Mouse (Mus musculus) heart, embryonic 11.5 days (tissue): ENCODE results near the gene Cited4. TPM values are rescaled to one million over a fixed set of nuclear protein-coding genes. Genes with fewer than 3 reads are reported as not detected.

ENCODE experiments used
- ATAC-seq: fragments of 200-750 bp; cut with Nextera tagmentation; replicated peaks from 2 replicates; pipeline ENCODE4 v1.8.0; 2017; ENCODE audit warnings: moderate library complexity; ENCODE audit not compliant: insufficient number of reproducible peaks, low FRiP score, low TSS enrichment
- H3K27ac ChIP-seq: fragments of 300-500 bp; sonication (generic); 2 replicates; pipeline ENCODE4 v1.5.1; 2014; ENCODE audit warnings: mild to moderate bottlenecking, low read depth, low read length
- H3K27me3 ChIP-seq: fragments of 300-500 bp; sonication (generic); 2 replicates; pipeline ENCODE4 v1.6.1; 2014; ENCODE audit warnings: mild to moderate bottlenecking, low read length, mixed read lengths; ENCODE audit not compliant: control insufficient read depth, insufficient read depth
- H3K36me3 ChIP-seq: fragments of 300-500 bp; sonication (generic); 2 replicates; pipeline ENCODE4 v1.6.1; 2014; ENCODE audit warnings: mild to moderate bottlenecking, low read length, moderate library complexity, mixed read lengths; ENCODE audit not compliant: control insufficient read depth, insufficient read depth
- H3K4me1 ChIP-seq: fragments of 300-500 bp; sonication (generic); 2 replicates; pipeline ENCODE4 v1.6.1; 2014; ENCODE audit warnings: low read length; ENCODE audit not compliant: control insufficient read depth, insufficient read depth
- H3K4me2 ChIP-seq: fragments of 300-500 bp; sonication (generic); 2 replicates; pipeline ENCODE4 v1.6.1; 2014; ENCODE audit warnings: mild to moderate bottlenecking, moderate library complexity
- H3K4me3 ChIP-seq: fragments of 300-500 bp; sonication (generic); 2 replicates; pipeline ENCODE4 v1.5.1; 2014; ENCODE audit warnings: low read depth, low read length
- H3K9ac ChIP-seq: fragments of 300-500 bp; sonication (generic); 2 replicates; pipeline ENCODE4 v1.6.1; 2014; ENCODE audit warnings: mild to moderate bottlenecking, low read depth, low read length, moderate library complexity
- H3K9me3 ChIP-seq: fragments of 300-500 bp; sonication (generic); replicated peaks from 2 replicates; pipeline ENCODE4 v1.6.1; 2016; ENCODE audit warnings: low read length; ENCODE audit not compliant: control insufficient read depth
- WGBS: fragments of 180-500 bp; shearing (Covaris S2); extraction: QIAGEN DNeasy Blood & Tissue Kit; methylation state at CpG from one replicate; pipeline ENCODE4 v1.1.7; 2014; ENCODE audit not compliant: insufficient replicate concordance; 5-methylcytosine and 5-hydroxymethylcytosine counted together
- polyA plus RNA-seq: library from polyadenylated mRNA; unstranded; fragments of >200 nt; fragmentation: Nextera tagmentation; extraction: Ambion mirVana; gene quantifications from 2 replicates; pipeline ENCODE4 v1.2.1, GENCODE M21; 2014

Cited4 gene
- polyA plus RNA-seq: 37.5 and 44.9 TPM in 2 replicates

DNA sequence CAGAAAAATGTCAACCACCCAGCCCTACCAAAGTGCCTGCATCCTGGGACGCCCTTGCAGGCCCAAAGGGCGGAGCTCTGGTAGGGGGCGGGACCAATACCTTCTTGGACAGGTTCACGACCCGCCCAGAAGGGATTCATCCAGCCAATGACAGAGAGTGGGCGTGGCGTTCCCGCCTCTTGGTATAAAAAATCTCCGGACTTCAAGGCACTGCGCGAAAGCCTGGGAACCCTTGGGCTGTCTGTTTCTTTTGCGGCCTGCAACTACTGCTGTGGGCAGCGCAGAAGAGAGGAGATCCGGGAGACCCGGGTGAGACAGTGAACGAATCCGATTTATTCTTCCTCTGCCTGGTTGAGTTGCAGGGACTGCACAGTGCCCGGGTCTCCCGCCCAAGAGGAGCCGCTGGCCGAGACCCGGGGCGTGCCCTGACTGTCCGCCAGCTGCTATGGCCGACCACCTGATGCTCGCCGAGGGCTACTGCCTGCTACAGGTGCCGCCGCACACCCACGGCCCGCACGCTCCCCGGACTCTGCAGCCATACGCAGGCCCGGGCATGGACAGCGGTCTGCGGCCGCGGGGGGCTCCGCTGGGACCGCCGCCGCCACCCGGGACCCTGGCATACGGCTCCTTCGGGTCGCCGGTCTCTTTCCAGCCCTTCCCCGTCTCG, at the start of gene Cited4:
TSS of gene Cited4 (plus strand) at position 215 of the 667 bp plus-strand sequence.
- peak within 1 kb of the TSS; percentile 71 for H3K4me3 ChIP-seq
- H3K9me3 ChIP-seq: no peaks in the 10 kb centered on the region
- H3K4me1 ChIP-seq: peaks cover 19% of the 10 kb centered on the region
- peak within 1 kb of the TSS; percentile 90 for H3K9ac ChIP-seq
- no peaks in the 10 kb centered on the region for H3K27me3 ChIP-seq
- H3K27ac ChIP-seq: peak within 1 kb of the TSS; percentile 91
- peak within 1 kb of the TSS; percentile 98 for H3K4me2 ChIP-seq
- peak; percentile 87 for ATAC-seq
- no peaks in the 10 kb centered on the region for H3K36me3 ChIP-seq
- WGBS: under 1% methylated on average over 50 of the region's 50 CpGs

DNA sequence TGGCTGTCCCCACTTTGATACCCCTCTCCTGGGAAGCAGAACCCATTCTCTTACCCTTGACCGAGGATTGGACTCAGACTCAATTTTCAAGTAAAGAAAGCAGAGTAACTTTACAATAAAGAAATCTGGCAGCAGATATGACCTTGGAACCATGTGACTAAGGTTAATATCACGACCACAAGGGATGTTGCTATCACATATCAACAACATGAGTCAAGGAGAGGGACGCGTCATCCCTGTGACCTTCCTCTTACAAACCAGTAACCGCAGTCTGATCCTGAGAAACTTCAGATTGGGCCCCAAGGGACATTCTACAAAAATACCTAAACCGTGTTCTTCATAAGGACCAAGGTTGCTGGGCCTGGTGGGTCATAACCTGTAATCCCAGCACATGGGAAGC, 38.6 kb upstream of the Cited4 start:
- WGBS: 76% methylated on average over 6 of the region's 6 CpGs

DNA sequence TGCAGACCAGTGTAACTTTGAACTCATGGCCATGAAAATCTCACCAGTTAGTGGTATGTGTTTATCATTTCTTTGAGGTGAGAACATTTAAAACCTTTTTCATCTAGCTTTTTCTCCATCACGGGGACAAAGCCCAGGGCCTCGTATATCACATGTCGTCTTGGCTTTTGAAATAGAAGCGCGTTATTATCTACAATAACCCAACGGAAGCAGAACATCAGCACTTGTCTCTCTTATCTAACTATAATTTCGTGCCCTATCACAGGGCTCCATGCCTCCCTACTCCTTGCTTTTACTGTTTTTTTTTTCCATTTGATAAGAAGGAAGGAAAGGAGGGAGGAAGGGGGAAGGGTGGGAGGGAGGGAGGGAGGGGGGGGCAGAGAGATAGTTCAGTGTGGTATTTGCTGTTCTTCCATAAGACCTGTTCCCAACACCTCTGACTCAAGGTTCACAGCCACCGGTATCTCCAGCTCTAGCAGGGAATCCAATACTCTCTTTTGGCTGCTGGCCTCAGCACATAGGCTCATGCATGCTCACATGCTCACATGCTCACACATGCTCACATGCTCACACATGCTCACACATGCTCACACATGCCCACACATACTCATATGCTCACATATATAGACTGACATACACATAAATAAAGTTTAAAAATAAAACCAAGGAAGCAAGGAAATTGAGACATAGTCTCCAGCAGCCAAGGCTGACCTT, 36.0 kb upstream of the Cited4 start:
- Histone ChIP-seq H3K4me2 (no peak overlapping the region), H3K27me3 (no peaks in the 10 kb centered on the region), H3K9me3 (no peaks in the 10 kb centered on the region), H3K36me3 (no peaks in the 10 kb centered on the region), H3K27ac (peak overlapping the region; percentile 25; the same call in 1 of the 2 replicates), H3K4me1 (peaks cover 10% of the 10 kb centered on the region), H3K9ac (no peak overlapping the region), H3K4me3 (no peak overlapping the region)
- 28% methylated on average over 8 of the region's 8 CpGs for WGBS
- ATAC-seq: 0 out of 2 replicates have a peak, but pooled peaks have one; percentile 31

More for the DNA sequence above, 38.6 kb upstream of the Cited4 start:
- H3K27me3 ChIP-seq: no peaks in the 10 kb centered on the region
- H3K36me3 ChIP-seq: no peaks in the 10 kb centered on the region
- H3K4me3 ChIP-seq: no peak overlapping the region
- ATAC-seq: no peak
- no peak overlapping the region for H3K4me2 ChIP-seq
- peaks cover 10% of the 10 kb centered on the region for H3K4me1 ChIP-seq
- no peaks in the 10 kb centered on the region for H3K9me3 ChIP-seq
- no peak overlapping the region for H3K27ac ChIP-seq
- no peak overlapping the region for H3K9ac ChIP-seq

DNA sequence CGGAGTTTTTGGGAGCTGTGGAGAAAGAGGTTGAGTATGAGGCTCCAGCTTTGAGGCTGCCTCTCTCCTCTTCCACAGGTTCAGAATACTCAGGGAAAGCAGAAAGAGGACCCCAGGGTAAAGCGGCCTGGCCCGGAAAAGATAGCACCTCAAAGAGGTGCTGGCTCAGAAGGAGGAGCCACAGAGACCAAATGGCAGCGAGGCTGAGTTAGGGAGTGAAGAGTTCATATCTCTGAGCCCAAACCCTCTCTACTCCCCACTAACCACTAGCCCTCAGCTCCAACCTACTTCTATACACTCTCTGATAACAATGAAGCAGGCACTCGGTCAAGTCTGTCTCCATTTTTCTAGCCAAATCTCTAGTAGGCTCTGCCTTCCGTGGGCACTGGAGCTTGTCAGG, 34.5 kb upstream of the Cited4 start:
- Histone ChIP-seq H3K4me1 (peaks cover 10% of the 10 kb centered on the region), H3K4me3 (no peak overlapping the region), H3K4me2 (no peak overlapping the region), H3K36me3 (no peaks in the 10 kb centered on the region), H3K9ac (no peak overlapping the region), H3K27ac (peak overlapping the region; percentile 70), H3K27me3 (no peaks in the 10 kb centered on the region), H3K9me3 (no peaks in the 10 kb centered on the region)
- peak; percentile 81; the same call in 1 of the 2 replicates for ATAC-seq
- 42% methylated on average over 6 of the region's 6 CpGs for WGBS

DNA sequence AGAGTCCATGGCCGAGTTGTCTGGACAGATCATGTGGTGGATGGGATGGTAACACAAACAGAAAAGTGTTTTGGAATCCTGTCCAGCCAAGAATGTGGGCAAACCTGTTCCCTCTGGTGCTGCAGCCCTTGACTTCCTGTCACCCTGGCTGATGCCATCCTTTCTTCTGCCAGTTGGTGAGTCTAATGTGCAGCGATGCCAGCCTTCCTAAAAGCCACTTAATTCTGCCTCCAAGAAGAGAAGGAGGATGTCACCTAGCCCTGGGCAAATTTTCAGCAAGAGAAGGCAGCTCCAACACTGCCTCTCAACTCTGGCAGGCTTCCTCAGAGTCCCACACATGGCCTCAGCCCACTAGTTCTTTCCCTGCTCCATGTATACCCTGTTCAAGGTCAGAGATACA, 31.0 kb upstream of the Cited4 start:
- Histone ChIP-seq H3K27ac (no peak overlapping the region), H3K27me3 (no peaks in the 10 kb centered on the region), H3K4me3 (no peak overlapping the region), H3K4me1 (peaks cover 6% of the 10 kb centered on the region), H3K9me3 (no peaks in the 10 kb centered on the region), H3K4me2 (no peak overlapping the region), H3K36me3 (no peaks in the 10 kb centered on the region), H3K9ac (no peak overlapping the region)
- ATAC-seq: no peak
- WGBS: 78% methylated on average over 2 of the region's 2 CpGs

GRCm38 (mm10) chr4:120641946-120642345, 24.4 kb upstream of the Cited4 start:
- no peak for ATAC-seq
- Histone ChIP-seq H3K4me3 (no peak overlapping the region), H3K27ac (no peak overlapping the region), H3K36me3 (no peaks in the 10 kb centered on the region), H3K4me2 (no peak overlapping the region), H3K4me1 (no peaks in the 10 kb centered on the region), H3K9me3 (no peaks in the 10 kb centered on the region), H3K9ac (no peak overlapping the region), H3K27me3 (no peaks in the 10 kb centered on the region)
- 85% methylated on average over 6 of the region's 6 CpGs for WGBS

DNA sequence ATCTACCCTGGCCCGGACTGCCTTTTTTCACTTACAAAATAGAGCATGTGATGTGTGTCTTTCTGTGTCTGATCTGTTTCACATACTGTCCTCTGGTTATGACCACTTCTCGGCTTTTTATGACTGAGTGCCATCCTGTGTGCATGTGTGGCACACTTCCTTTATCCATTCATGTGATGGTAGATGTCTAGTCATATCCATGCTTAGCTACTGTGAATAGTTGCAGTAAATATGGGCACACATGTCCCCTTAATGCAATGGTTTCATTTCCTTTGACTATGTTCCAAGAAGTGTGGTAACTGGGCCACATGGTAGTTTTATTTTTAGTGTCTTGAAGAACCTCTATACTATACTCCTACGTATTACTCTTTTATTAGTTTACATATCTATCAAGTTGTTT, 22.5 kb upstream of the Cited4 start:
- H3K4me2 ChIP-seq: no peak overlapping the region
- 74% methylated on average over 3 of the region's 3 CpGs for WGBS
- H3K4me1 ChIP-seq: no peaks in the 10 kb centered on the region
- H3K27me3 ChIP-seq: peaks cover 11% of the 10 kb centered on the region
- H3K36me3 ChIP-seq: no peaks in the 10 kb centered on the region
- no peak overlapping the region for H3K9ac ChIP-seq
- no peak overlapping the region for H3K27ac ChIP-seq
- no peak for ATAC-seq
- no peaks in the 10 kb centered on the region for H3K9me3 ChIP-seq
- no peak overlapping the region for H3K4me3 ChIP-seq

DNA sequence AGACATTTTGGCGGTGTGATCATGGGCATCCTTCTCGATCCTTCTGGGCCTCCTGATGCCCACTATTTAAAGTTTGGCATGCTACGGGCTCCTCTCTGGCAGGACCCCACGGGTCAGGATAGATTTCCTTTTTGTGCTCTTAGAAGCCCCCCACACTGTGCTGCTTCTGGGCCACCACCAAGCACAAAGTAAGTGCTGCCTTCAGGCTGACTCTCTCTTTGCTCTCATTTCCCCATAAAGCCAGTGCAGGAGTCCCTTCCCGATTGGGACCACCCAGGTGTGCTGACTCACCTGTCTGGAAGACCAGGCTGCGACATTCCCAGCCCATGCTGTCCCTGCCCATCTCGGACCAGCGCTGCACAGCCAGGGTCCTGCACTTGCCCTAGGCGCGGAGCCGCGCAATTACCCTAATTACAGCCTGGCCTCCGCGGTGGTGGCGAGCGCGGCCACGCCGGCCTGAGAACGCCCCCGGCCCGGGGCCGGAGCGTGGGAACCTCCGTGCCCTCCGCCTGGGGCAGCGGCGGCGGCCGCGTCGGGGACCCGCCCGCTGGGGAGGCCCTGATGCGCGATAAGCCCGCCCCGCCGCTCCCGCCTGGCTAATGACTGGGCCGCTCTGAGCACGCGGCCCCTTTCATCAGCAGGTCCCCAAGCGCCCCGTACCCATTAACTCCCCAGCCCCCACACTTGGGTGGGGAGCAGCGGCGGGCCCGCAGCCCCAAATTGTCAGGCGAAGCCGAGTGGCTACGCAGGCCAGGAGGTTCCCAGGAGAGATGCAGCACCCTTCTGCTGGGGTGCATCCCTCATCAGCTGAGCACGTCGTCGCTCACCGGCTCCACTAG, 16.8 kb upstream of the Cited4 start:
- WGBS: 4% methylated on average over 54 of the region's 55 CpGs
- Histone ChIP-seq H3K4me3 (peak overlapping the region; percentile 59), H3K4me2 (peak overlapping the region; percentile 97), H3K9ac (peak overlapping the region; percentile 66), H3K9me3 (no peaks in the 10 kb centered on the region), H3K36me3 (no peaks in the 10 kb centered on the region), H3K27me3 (peaks cover 32% of the 10 kb centered on the region), H3K4me1 (peaks cover 9% of the 10 kb centered on the region; the same call in 1 of the 2 replicates), H3K27ac (no peak overlapping the region)
- peak; percentile 84 for ATAC-seq
